8 mouse cellular contexts compared by ENCODE assay signal in genomic region chr2:157279416-157279800, GRCm38 (mm10). TPM values are rescaled to one million over a fixed set of nuclear protein-coding genes. Genes with fewer than 3 reads are reported as not detected.
DNase-seq lines count a peak whose midpoint lies in the region; ATAC-seq and TF ChIP-seq lines count a peak whose summit lies in the region.

TSS of gene Mroh8 (minus strand) at chr2:157279549.

- TF ChIP-seq EP300 in liver, postnatal 0 days (IDR thresholded peaks at IDR 0.05; ENCODE audit: low read depth): no peak

- H3K27ac ChIP-seq in cortical plate, adult 2 months (ENCODE audit: insufficient read depth, low read length): peak within 1 kb of the TSS; percentile 93
- peak within 1 kb of the TSS; percentile 95 for H3K27ac ChIP-seq in hindbrain, embryonic 13.5 days
- peak within 1 kb of the TSS; percentile 95 for H3K27ac ChIP-seq in liver, postnatal 0 days (ENCODE audit: low read depth)

- TF ChIP-seq CTCF in lung, adult 2 months (IDR thresholded peaks at IDR 0.05; ENCODE audit: insufficient read depth, low read length): no peak
- no peak for TF ChIP-seq CTCF in cortical plate, adult 2 months (IDR thresholded peaks at IDR 0.05; ENCODE audit: extremely low read depth, insufficient read depth, low read length)
- TF ChIP-seq CTCF in liver, postnatal 0 days (IDR thresholded peaks at IDR 0.05; ENCODE audit: low read depth): no peak

- H3K27me3 ChIP-seq in hindbrain, embryonic 13.5 days: no peaks in the 10 kb centered on the region
- H3K27me3 ChIP-seq in liver, postnatal 0 days (ENCODE audit: insufficient read depth, low read length): no peaks in the 10 kb centered on the region

- H3K9ac ChIP-seq in hindbrain, embryonic 13.5 days: peak within 1 kb of the TSS; percentile 96
- H3K9ac ChIP-seq in liver, postnatal 0 days (replicated peaks): peak within 1 kb of the TSS; percentile 90

- no peak for DNase-seq in lung, adult 2 months
- no peak for DNase-seq in lung, postnatal 14 days
- no peak for DNase-seq in liver, postnatal 0 days
- no peak for DNase-seq in urinary bladder, adult 18-20 months (ENCODE audit: low spot score in 2 of 2)
- no peak for DNase-seq in thymus, postnatal 25 days

- no peak for TF ChIP-seq POLR2A in lung, adult 2 months (IDR thresholded peaks at IDR 0.05; ENCODE audit: borderline replicate concordance, extremely low read depth, low read depth, low read length)
- TF ChIP-seq POLR2A in cortical plate, adult 2 months (IDR thresholded peaks at IDR 0.05; ENCODE audit: extremely low read depth, insufficient read depth, low read length): no peak

- H3K9me3 ChIP-seq in hindbrain, embryonic 13.5 days: no peaks in the 10 kb centered on the region
- H3K9me3 ChIP-seq in liver, postnatal 0 days (ENCODE audit: low read length): no peaks in the 10 kb centered on the region

- peaks cover 6% of the 10 kb centered on the region for H3K4me1 ChIP-seq in lung, adult 2 months (ENCODE audit: control insufficient read depth, insufficient read depth, low read length)
- H3K4me1 ChIP-seq in cortical plate, adult 2 months (ENCODE audit: control insufficient read depth, insufficient read depth, low read length): peaks cover 4% of the 10 kb centered on the region
- H3K4me1 ChIP-seq in hindbrain, embryonic 13.5 days (replicated peaks): peaks cover 20% of the 10 kb centered on the region
- peaks cover 12% of the 10 kb centered on the region for H3K4me1 ChIP-seq in liver, postnatal 0 days (ENCODE audit: insufficient read depth)

- peak; percentile 22 for ATAC-seq in activated CD4-positive, CD25-positive, alpha-beta regulatory T cell, adult 4 months
- peak; percentile 79 for ATAC-seq in hindbrain, embryonic 13.5 days (ENCODE audit: low FRiP score)
- ATAC-seq in liver, postnatal 0 days: peak; percentile 72

- peaks cover 18% of the 10 kb centered on the region for H3K36me3 ChIP-seq in hindbrain, embryonic 13.5 days
- H3K36me3 ChIP-seq in liver, postnatal 0 days (replicated peaks; ENCODE audit: insufficient read depth, low read length): peaks cover 7% of the 10 kb centered on the region

- H3K4me3 ChIP-seq in lung, adult 2 months (replicated peaks; ENCODE audit: extremely low read depth, low read depth, low read length): peak within 1 kb of the TSS; percentile 79
- peak within 1 kb of the TSS; percentile 92 for H3K4me3 ChIP-seq in cortical plate, adult 2 months (ENCODE audit: insufficient read depth, low read length)
- H3K4me3 ChIP-seq in hindbrain, embryonic 13.5 days: peak within 1 kb of the TSS; percentile 98
- H3K4me3 ChIP-seq in liver, postnatal 0 days (ENCODE audit: low read depth, low read length): peak within 1 kb of the TSS; percentile 97

- H3K4me2 ChIP-seq in hindbrain, embryonic 13.5 days: peak within 1 kb of the TSS; percentile 82
- peak within 1 kb of the TSS; percentile 80 for H3K4me2 ChIP-seq in liver, postnatal 0 days (ENCODE audit: low read depth, low read length)

- 0% methylated on average over 31 of the region's 32 CpGs for WGBS in lung, adult 2 months
- WGBS in hindbrain, embryonic 13.5 days: 0% methylated on average over 30 of the region's 32 CpGs
- WGBS in liver, postnatal 0 days (ENCODE audit: insufficient replicate concordance): under 1% methylated on average over 32 of the region's 32 CpGs

RNA-seq across cellular contexts. Expression of gene Mroh8, which starts in this region (rescaled TPM):
- 0.17 and 0.18 TPM in 2 replicates for polyA plus RNA-seq in lung, adult 2 months (2012; rRNA removed)
- polyA plus RNA-seq in activated CD4-positive, CD25-positive, alpha-beta regulatory T cell, adult 4 months (2017; shearing (Covaris generic)): not detected
- 1.3 and 1.5 TPM in 2 replicates for polyA plus RNA-seq in cortical plate, adult 2 months (2012; rRNA removed)
- 0.43 and 0.58 TPM in 2 replicates for polyA plus RNA-seq in hindbrain, embryonic 13.5 days (2015; fragmentation: Nextera tagmentation; extraction: Ambion mirVana)
- polyA plus RNA-seq in liver, postnatal 0 days (2015; fragmentation: Nextera tagmentation; extraction: Ambion mirVana): 0.07 and 0.17 TPM in 2 replicates

Comparison
In these comparisons a context has a peak if more than half of its experiments do, and no peak if none do; other contexts are left out.
1. Peak in ATAC-seq in activated CD4-positive, CD25-positive, alpha-beta regulatory T cell, adult 4 months; RNA of the gene not detected or under 1 TPM.
2. Peak in ATAC-seq, H3K4me3 ChIP-seq, H3K27ac ChIP-seq, H3K9ac ChIP-seq and H3K4me2 ChIP-seq in hindbrain, embryonic 13.5 days; RNA of the gene not detected or under 1 TPM.
3. Peak in ATAC-seq, H3K4me3 ChIP-seq, H3K27ac ChIP-seq, H3K9ac ChIP-seq and H3K4me2 ChIP-seq in liver, postnatal 0 days; RNA of the gene not detected or under 1 TPM.
4. ATAC-seq: peak in every context shown above with its lines; median percentile 79 in hindbrain, embryonic 13.5 days; 72 in liver, postnatal 0 days; 22 in activated CD4-positive, CD25-positive, alpha-beta regulatory T cell, adult 4 months.